Mouse (Mus musculus): ENCODE results near the gene Rnaset2a.

DNA sequence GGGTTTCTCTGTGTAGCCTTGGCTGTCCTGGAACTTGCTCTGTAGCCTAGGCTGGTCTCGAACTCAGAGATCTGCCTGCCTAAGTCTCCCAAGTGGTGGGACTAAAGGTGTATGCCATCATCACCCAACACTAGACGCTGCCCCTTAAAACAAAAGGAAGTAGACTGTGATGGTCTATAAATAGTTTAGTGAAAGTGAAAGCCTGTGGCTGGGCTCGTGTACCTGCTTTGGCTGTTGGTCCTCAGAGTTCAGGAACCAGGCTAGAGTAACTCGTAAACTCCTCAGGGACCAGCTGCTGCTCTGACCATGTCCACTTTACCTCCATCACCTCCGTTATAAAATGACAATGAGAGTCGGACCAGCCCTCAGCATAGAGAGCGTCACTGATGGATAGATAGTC is 22.4 kb upstream of the Rnaset2a start:
- TF ChIP-seq MAX (IDR thresholded peaks at IDR 0.05; ENCODE audit: low read depth) (no peak), REST (IDR thresholded peaks at IDR 0.05; ENCODE audit: insufficient read depth, insufficient read length) (no peak), TCF12 (IDR thresholded peaks at IDR 0.05; ENCODE audit: insufficient read depth, poor library complexity, severe bottlenecking) (no peak), USF1 (IDR thresholded peaks at IDR 0.05; ENCODE audit: low read depth) (no peak), POLR2A (IDR thresholded peaks at IDR 0.05; ENCODE audit: insufficient read length, low read depth) (no peak), POLR2AphosphoS2 (IDR thresholded peaks at IDR 0.05; ENCODE audit: insufficient read length, low read depth) (no peak), MYOD1 (IDR thresholded peaks at IDR 0.05; ENCODE audit: control insufficient read depth in 1 of 3, insufficient read length in 2 of 3, low read depth in 2 of 3) (no peak)

Data from myocyte (in vitro differentiated cells).